Mouse (Mus musculus) cortical plate, adult 2 months (tissue): Measurements from ENCODE around the gene Gm17387. TPM values are rescaled to one million over a fixed set of nuclear protein-coding genes. Genes with fewer than 3 reads are reported as not detected.

Experiments
- H3K27ac ChIP-seq: fragments of 200-500 bp; 2 replicates; pipeline ENCODE4 v1.5.1; 2012; ENCODE audit warnings: low read length, control low read depth, inconsistent platforms; ENCODE audit not compliant: insufficient read depth
- H3K4me1 ChIP-seq: fragments of 200-500 bp; 2 replicates; pipeline ENCODE4 v1.6.1; 2011; ENCODE audit warnings: low read length; ENCODE audit not compliant: control insufficient read depth, insufficient read depth
- H3K4me3 ChIP-seq: fragments of 200-500 bp; 2 replicates; pipeline ENCODE4 v1.5.1; 2011; ENCODE audit warnings: mild to moderate bottlenecking, low read length, control low read depth; ENCODE audit not compliant: insufficient read depth
- CTCF ChIP-seq: fragments of 200-500 bp; IDR thresholded peaks from 2 replicates; pipeline ENCODE4 v1.5.1; 2011; ENCODE audit warnings: mild to moderate bottlenecking, control low read depth, low read length; ENCODE audit not compliant: insufficient read depth; ENCODE audit errors: extremely low read depth
- POLR2A ChIP-seq: fragments of 200-500 bp; IDR thresholded peaks from 2 replicates; pipeline ENCODE4 v1.6.1; 2011; ENCODE audit warnings: mild to moderate bottlenecking, low read length, control low read depth; ENCODE audit not compliant: insufficient read depth; ENCODE audit errors: extremely low read depth
- polyA plus RNA-seq: library from polyadenylated mRNA; depleted of rRNA; stranded (reverse); fragments of >200 nt; gene quantifications from 2 replicates; pipeline ENCODE4 v1.2.3, GENCODE M21; 2012

Gm17387 gene
- polyA plus RNA-seq, 1 experiment = not detected

- H3K4me1 ChIP-seq = peaks cover 5% of the 10 kb centered on the region; the same call in 1 of the 2 replicates
- H3K4me3 ChIP-seq = no peak overlapping the region
- TF ChIP-seq CTCF (no peak), POLR2A (no peak)
- H3K27ac ChIP-seq = no peak overlapping the region
Measured at GRCm38 (mm10) chr7:141058601-141059341, 29.8 kb downstream of the Gm17387 start.

GRCm38 (mm10) chr7:141059929-141060328 is 31.0 kb downstream of the Gm17387 start:
- Histone ChIP-seq H3K4me1 (peaks cover 5% of the 10 kb centered on the region), H3K4me3 (peak overlapping the region; percentile 69), H3K27ac (peak overlapping the region; percentile 74; the same call in 1 of the 2 replicates)
- TF ChIP-seq CTCF (no peak), POLR2A (no peak)

DNA sequence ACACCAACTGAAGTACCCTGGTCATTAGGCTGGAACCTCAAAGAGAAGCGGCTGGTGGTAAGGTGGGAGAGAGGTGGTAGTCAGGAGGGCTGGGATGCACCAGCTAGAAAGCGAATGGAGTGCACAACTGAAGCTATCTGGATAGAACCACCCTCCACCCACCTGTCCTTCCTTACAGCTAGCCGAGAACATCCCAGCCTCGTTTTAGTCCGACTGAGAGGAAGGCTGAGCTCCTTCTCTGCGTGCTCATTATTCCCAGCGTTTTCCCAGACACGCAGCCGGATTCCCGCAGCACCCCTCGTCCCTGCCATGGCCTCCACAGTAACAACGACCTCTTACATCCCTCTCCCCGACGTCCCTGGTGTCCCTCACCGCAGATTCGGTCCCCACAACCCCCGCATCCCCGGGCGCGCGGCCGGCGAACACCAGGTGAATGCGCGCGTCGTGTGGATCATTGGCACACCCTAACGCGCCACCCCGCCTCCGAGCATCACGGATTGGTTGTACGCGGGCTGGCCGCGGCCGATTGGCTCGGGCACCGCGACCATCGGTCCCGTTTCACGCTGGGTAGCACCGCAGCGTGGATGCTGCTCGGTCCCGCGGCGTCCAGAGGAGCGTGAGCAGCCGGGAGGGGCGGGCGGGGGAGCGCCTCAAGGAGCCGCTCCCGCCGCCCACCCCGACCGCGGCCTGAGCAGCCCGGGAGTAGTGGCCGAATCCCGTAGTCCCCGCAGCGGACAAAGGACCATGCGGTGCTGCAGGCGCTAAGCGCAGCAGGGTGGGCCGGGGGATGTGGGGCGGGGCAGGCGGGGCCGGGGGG is 31.7 kb downstream of the Gm17387 start, which contains the start of gene B4galnt4:
Gene B4galnt4, plus strand, starts transcription at position 679 of the 817 bp plus-strand sequence.
- Histone ChIP-seq H3K4me1 (peaks cover 5% of the 10 kb centered on the region), H3K27ac (peak within 1 kb of the TSS; percentile 74)

GRCm38 (mm10) chr7:141061269-141061692 is 32.4 kb downstream of the Gm17387 start:
- Histone ChIP-seq H3K27ac (peak overlapping the region; percentile 53), H3K4me3 (peak overlapping the region; percentile 69), H3K4me1 (peaks cover 5% of the 10 kb centered on the region)
- TF ChIP-seq POLR2A (no peak), CTCF (no peak)

More for the DNA sequence above, 31.7 kb downstream of the Gm17387 start, which contains the start of gene B4galnt4:
- peak; percentile 83 for TF ChIP-seq POLR2A
- TF ChIP-seq CTCF = no peak
- peak within 1 kb of the TSS; percentile 69 for H3K4me3 ChIP-seq

DNA sequence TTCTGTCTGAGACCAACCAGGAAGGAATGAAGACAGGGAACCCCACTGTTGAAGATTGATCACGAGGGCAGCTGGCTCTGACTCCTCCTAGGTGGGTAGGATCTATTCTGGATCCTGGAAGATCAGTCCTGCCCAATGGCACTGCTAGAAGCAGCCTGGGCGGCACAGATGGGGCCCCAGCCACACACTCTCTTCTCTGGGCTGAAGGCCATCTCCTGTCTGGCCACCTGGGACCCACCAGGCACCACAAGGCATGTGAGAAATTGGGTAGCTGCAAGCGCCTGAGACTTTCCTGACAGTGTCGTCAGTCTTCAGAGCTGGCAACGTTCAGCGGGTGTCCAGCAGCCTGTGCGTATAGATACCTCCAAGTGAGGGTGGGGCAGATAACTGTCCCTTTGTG is 33.6 kb downstream of the Gm17387 start:
- TF ChIP-seq CTCF = no peak
- no peak for TF ChIP-seq POLR2A
- Histone ChIP-seq H3K4me1 (peaks cover 5% of the 10 kb centered on the region), H3K4me3 (peak overlapping the region; percentile 69; the same call in 1 of the 2 replicates), H3K27ac (no peak overlapping the region)

DNA sequence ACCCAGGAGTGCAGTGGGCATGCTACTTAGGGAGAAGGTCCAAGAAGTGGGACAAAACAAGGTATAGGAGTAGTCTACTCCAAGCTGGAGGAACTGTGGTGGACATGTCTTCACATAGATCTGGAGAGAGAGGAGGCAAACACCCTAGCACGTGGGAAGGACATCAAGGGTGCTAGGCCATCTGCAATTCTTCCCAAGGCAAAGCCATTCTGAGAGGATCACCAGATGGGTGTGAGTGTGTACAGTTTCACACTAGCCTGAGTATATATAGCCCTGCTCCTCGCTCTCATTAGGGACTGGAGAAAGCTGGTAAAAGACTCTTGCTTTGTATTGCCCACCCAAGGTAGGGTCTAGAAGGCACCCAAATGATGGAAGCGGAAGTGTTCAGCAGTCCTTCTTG is 34.4 kb downstream of the Gm17387 start:
- no peak overlapping the region for H3K27ac ChIP-seq

GRCm38 (mm10) chr7:141064175-141064574 is 35.2 kb downstream of the Gm17387 start:
- Histone ChIP-seq H3K4me1 (peaks cover 5% of the 10 kb centered on the region), H3K4me3 (no peak overlapping the region), H3K27ac (no peak overlapping the region)
- no peak for TF ChIP-seq POLR2A
- no peak for TF ChIP-seq CTCF

More for the DNA sequence above, 34.4 kb downstream of the Gm17387 start:
- TF ChIP-seq POLR2A (no peak), CTCF (no peak)
- Histone ChIP-seq H3K4me1 (peaks cover 5% of the 10 kb centered on the region), H3K4me3 (no peak overlapping the region)

- H3K4me1 ChIP-seq = peaks cover 5% of the 10 kb centered on the region
- no peak for TF ChIP-seq POLR2A
- TF ChIP-seq CTCF = no peak
- H3K4me3 ChIP-seq = no peak overlapping the region
- H3K27ac ChIP-seq = no peak overlapping the region
Measured at GRCm38 (mm10) chr7:141064576-141064975, 35.6 kb downstream of the Gm17387 start.

GRCm38 (mm10) chr7:141068351-141068750 is 39.4 kb downstream of the Gm17387 start:
- TF ChIP-seq CTCF (no peak), POLR2A (peak; percentile 17; the same call in 1 of the 2 replicates)
- peaks cover 6% of the 10 kb centered on the region for H3K4me1 ChIP-seq

More at GRCm38 (mm10) chr7:141068351-141068750, 39.4 kb downstream of the Gm17387 start:
- no peak overlapping the region for H3K4me3 ChIP-seq
- H3K27ac ChIP-seq = no peak overlapping the region
